ENCODE assay signal across 8 mouse cellular contexts in genomic region chr4:46664123-46665009, GRCm38 (mm10). TPM values are rescaled to one million over a fixed set of nuclear protein-coding genes. Genes with fewer than 3 reads are reported as not detected.
A peak's percentile ranks its signal among the peaks of the same experiment; 100 is the strongest.
DNase-seq lines count a peak whose midpoint lies in the region; ATAC-seq lines count a peak whose summit lies in the region.

No protein-coding gene starts in this region.

- H3K9ac ChIP-seq in kidney, embryonic 14.5 days (ENCODE audit: low read depth, low read length) = peak overlapping the region; percentile 69
- peak overlapping the region; percentile 60 for H3K9ac ChIP-seq in intestine, embryonic 14.5 days (ENCODE audit: low read length)
- peak overlapping the region; percentile 61 for H3K9ac ChIP-seq in neural tube, embryonic 12.5 days

- peak overlapping the region; percentile 45 for H3K4me3 ChIP-seq in kidney, embryonic 14.5 days (ENCODE audit: low read length)
- H3K4me3 ChIP-seq in intestine, embryonic 14.5 days (ENCODE audit: low read depth, low read length) = peak overlapping the region; percentile 40
- H3K4me3 ChIP-seq in neural tube, embryonic 12.5 days = peak overlapping the region; percentile 34

- no peak for DNase-seq in kidney, adult 11 months
- DNase-seq in embryo, embryonic 10.5 days (ENCODE audit: low spot score) = peak; percentile 85
- DNase-seq in heart, adult 11 months = peak; percentile 96
- peak; percentile 81 for DNase-seq in intestine, embryonic 14.5 days (ENCODE audit: low spot score)
- peak; percentile 27 to 39 for DNase-seq in lung, adult 18-20 months
- no peak for DNase-seq in cerebellum, adult 11-12 months

- peak overlapping the region; percentile 81 for H3K4me2 ChIP-seq in kidney, embryonic 14.5 days (replicated peaks; ENCODE audit: low read depth, low read length)
- H3K4me2 ChIP-seq in intestine, embryonic 14.5 days (ENCODE audit: low read length) = peak overlapping the region; percentile 87
- peak overlapping the region; percentile 70 for H3K4me2 ChIP-seq in neural tube, embryonic 12.5 days (replicated peaks)

- 1% methylated on average over 34 of the region's 34 CpGs for WGBS in kidney, embryonic 14.5 days
- WGBS in intestine, embryonic 14.5 days = 3% methylated on average over 34 of the region's 34 CpGs
- 1% methylated on average over 34 of the region's 34 CpGs for WGBS in neural tube, embryonic 12.5 days

- no peaks in the 10 kb centered on the region for H3K27me3 ChIP-seq in kidney, embryonic 14.5 days (ENCODE audit: control insufficient read depth, insufficient read depth, low read length)
- no peaks in the 10 kb centered on the region for H3K27me3 ChIP-seq in intestine, embryonic 14.5 days (replicated peaks; ENCODE audit: control insufficient read depth, insufficient read depth, low read length)
- no peaks in the 10 kb centered on the region for H3K27me3 ChIP-seq in neural tube, embryonic 12.5 days (replicated peaks)

- H3K36me3 ChIP-seq in kidney, embryonic 14.5 days (ENCODE audit: control insufficient read depth, insufficient read depth, low read length) = no peaks in the 10 kb centered on the region
- no peaks in the 10 kb centered on the region for H3K36me3 ChIP-seq in intestine, embryonic 14.5 days (ENCODE audit: control insufficient read depth, insufficient read depth, low read length)
- H3K36me3 ChIP-seq in neural tube, embryonic 12.5 days = no peaks in the 10 kb centered on the region

- peak; percentile 90 for ATAC-seq in kidney, embryonic 14.5 days (ENCODE audit: low FRiP score, low TSS enrichment)
- peak; percentile 91 for ATAC-seq in intestine, embryonic 14.5 days (replicated peaks; ENCODE audit: low FRiP score, low TSS enrichment, low read depth)
- peak; percentile 93 for ATAC-seq in neural tube, embryonic 12.5 days (ENCODE audit: low FRiP score, low read depth)

- peak overlapping the region; percentile 92 for H3K27ac ChIP-seq in kidney, embryonic 14.5 days (ENCODE audit: low read depth, low read length)
- H3K27ac ChIP-seq in intestine, embryonic 14.5 days (ENCODE audit: low read depth) = peak overlapping the region; percentile 88
- H3K27ac ChIP-seq in neural tube, embryonic 12.5 days = peak overlapping the region; percentile 81

- peaks cover 11% of the 10 kb centered on the region for H3K4me1 ChIP-seq in kidney, embryonic 14.5 days (ENCODE audit: control insufficient read depth, insufficient read depth, low read length)
- H3K4me1 ChIP-seq in intestine, embryonic 14.5 days (replicated peaks; ENCODE audit: control insufficient read depth, insufficient read depth, low read length) = peaks cover 9% of the 10 kb centered on the region; the same call in 1 of the 2 replicates
- H3K4me1 ChIP-seq in neural tube, embryonic 12.5 days = peaks cover 19% of the 10 kb centered on the region

- no peaks in the 10 kb centered on the region for H3K9me3 ChIP-seq in kidney, embryonic 14.5 days (ENCODE audit: control insufficient read depth, low read length)
- no peaks in the 10 kb centered on the region for H3K9me3 ChIP-seq in intestine, embryonic 14.5 days (ENCODE audit: control insufficient read depth, low read length)
- H3K9me3 ChIP-seq in neural tube, embryonic 12.5 days = no peaks in the 10 kb centered on the region

RNA-seq across cellular contexts. Expression of gene Tbc1d2, which starts 14.4 kb away (rescaled TPM):
- 2.1 and 2.6 TPM in 2 replicates for polyA plus RNA-seq in kidney, embryonic 14.5 days (2014; fragmentation: Nextera tagmentation; extraction: Ambion mirVana)
- polyA plus RNA-seq in intestine, embryonic 14.5 days (2014; fragmentation: Nextera tagmentation; extraction: Ambion mirVana) = 3.5 and 4.8 TPM in 2 replicates
- 0.97 and 1.5 TPM in 2 replicates for polyA plus RNA-seq in neural tube, embryonic 12.5 days (2016; fragmentation: Nextera tagmentation; extraction: Ambion mirVana)

Comparison
In these comparisons a context has a peak if more than half of its experiments do, and no peak if none do; other contexts are left out.
1. DNase-seq: peak in embryo, embryonic 10.5 days (single experiment), heart, adult 11 months (single experiment), intestine, embryonic 14.5 days (single experiment) and lung, adult 18-20 months (2 of 2); none in kidney, adult 11 months (single experiment) and cerebellum, adult 11-12 months (single experiment).
2. Peak in every context shown above with its lines, with median percentiles within 50 percentile points of each other: ATAC-seq, H3K27ac ChIP-seq, H3K4me2 ChIP-seq, H3K4me3 ChIP-seq and H3K9ac ChIP-seq.